In the genomic region with DNA sequence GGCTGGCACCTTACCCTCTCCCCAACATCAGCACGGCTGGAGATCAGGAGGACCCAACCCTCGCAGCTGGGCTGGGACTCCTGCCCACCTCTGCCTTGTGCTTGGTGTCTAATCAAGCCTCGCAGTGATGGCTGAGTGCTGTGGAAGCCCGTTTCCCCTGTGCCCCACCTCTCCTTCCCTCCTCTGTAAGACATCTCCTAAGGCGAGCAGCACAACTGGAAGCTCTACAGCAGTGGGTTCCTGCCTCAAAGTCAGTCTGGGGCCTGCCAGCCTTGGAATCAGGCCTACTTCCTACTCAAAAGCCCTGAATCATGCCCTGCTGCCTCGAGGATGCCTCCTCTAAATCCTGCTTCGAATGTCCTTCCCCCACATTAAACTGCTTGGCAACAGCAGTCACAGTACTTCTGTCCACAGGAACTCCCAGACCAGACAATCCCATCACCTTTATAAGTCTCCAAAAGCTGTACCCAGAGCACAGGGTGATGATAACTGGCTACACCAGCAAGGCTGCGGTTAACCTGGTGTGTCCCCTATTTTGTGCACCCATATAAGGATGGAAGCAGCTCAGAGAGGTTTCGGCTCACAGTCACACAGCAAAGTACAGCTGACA, we compare ENCODE assay signal across 10 mouse cellular contexts. TPM values are rescaled to one million over a fixed set of nuclear protein-coding genes. Genes with fewer than 3 reads are reported as not detected.
DNase-seq lines count a peak whose midpoint lies in the region; ATAC-seq lines count a peak whose summit lies in the region.
"Had no signal": no experiment of that assay in that cellular context is flagged by ENCODE, and none has a peak within 500 bp of the region (broad histone marks: within the 10 kb centered on the region; RNA-seq: fewer than 3 reads in every experiment).

No protein-coding gene starts in this region.

- intact Hi-C loops in heart, postnatal 10 days (cut with DNase I), result no loop called here

- H3K27me3 ChIP-seq in forebrain, embryonic 13.5 days, result peaks cover 8% of the 10 kb centered on the region; the same call in 1 of the 2 replicates
- no peaks in the 10 kb centered on the region for H3K27me3 ChIP-seq in liver, embryonic 16.5 days (ENCODE audit: control insufficient read depth, insufficient read depth, low read depth, low read length)

- DNase-seq in heart, adult 11 months, result peak; percentile 94
- DNase-seq in heart, postnatal 10 days, result no peak
- peak; percentile 60 for DNase-seq in 416B (ENCODE audit: low read depth)
- no peak for DNase-seq in adrenal gland, adult (ENCODE audit: inconsistent age in 2 of 2, low spot score in 1 of 2)
- DNase-seq in gastrocnemius, adult 18-20 months (ENCODE audit: low spot score), result no peak

- peak overlapping the region; percentile 67 for H3K4me3 ChIP-seq in forebrain, embryonic 13.5 days
- no peak overlapping the region for H3K4me3 ChIP-seq in liver, embryonic 16.5 days (ENCODE audit: low read depth, low read length)

- 88% methylated on average over 9 of the region's 9 CpGs for WGBS in forebrain, embryonic 13.5 days
- 62% methylated on average over 9 of the region's 9 CpGs for WGBS in liver, embryonic 16.5 days (ENCODE audit: insufficient replicate concordance)

- H3K9me3 ChIP-seq in forebrain, embryonic 13.5 days (replicated peaks), result no peaks in the 10 kb centered on the region
- no peaks in the 10 kb centered on the region for H3K9me3 ChIP-seq in liver, embryonic 16.5 days (replicated peaks; ENCODE audit: control insufficient read depth, low read length)

- H3K9ac ChIP-seq in forebrain, embryonic 13.5 days, result peak overlapping the region; percentile 86; the same call in 1 of the 2 replicates
- H3K9ac ChIP-seq in liver, embryonic 16.5 days (ENCODE audit: low read depth, low read length), result no peak overlapping the region

- no peaks in the 10 kb centered on the region for H3K36me3 ChIP-seq in forebrain, embryonic 13.5 days (ENCODE audit: poor library complexity, severe bottlenecking)
- no peaks in the 10 kb centered on the region for H3K36me3 ChIP-seq in liver, embryonic 16.5 days (ENCODE audit: control insufficient read depth, insufficient read depth)

- H3K4me1 ChIP-seq in forebrain, embryonic 13.5 days, result peaks cover 17% of the 10 kb centered on the region
- peaks cover 17% of the 10 kb centered on the region for H3K4me1 ChIP-seq in liver, embryonic 16.5 days (ENCODE audit: control insufficient read depth, low read depth, low read length)

- H3K4me2 ChIP-seq in forebrain, embryonic 13.5 days, result peak overlapping the region; percentile 83
- H3K4me2 ChIP-seq in liver, embryonic 16.5 days (ENCODE audit: low read depth, low read length), result peak overlapping the region; percentile 98

- peak overlapping the region; percentile 25; the same call in 1 of the 2 replicates for H3K27ac ChIP-seq in forebrain, embryonic 13.5 days
- 0 out of 2 replicates have a peak overlapping the region, but pooled peaks have one; percentile 21 for H3K27ac ChIP-seq in liver, embryonic 16.5 days (ENCODE audit: low read length)

- ATAC-seq in forebrain, embryonic 13.5 days, result no peak
- ATAC-seq in liver, embryonic 16.5 days (ENCODE audit: low read depth), result no peak
- no peak for ATAC-seq in erythroid progenitor cell, adult 5-6 weeks (replicated peaks; ENCODE audit: low FRiP score, poor library complexity, severe bottlenecking)

RNA-seq across cellular contexts. Expression of a gene that starts 1.2 kb away (rescaled TPM):
- total RNA-seq in heart, postnatal 10 days (2021), result 10 to 100 TPM; 61.2 to 71.2 TPM
- 25.8 and 28.2 TPM in 2 replicates for polyA plus RNA-seq in forebrain, embryonic 13.5 days (2015; fragmentation: Nextera tagmentation; extraction: Ambion mirVana)
- polyA plus RNA-seq in liver, embryonic 16.5 days (2015; fragmentation: Nextera tagmentation; extraction: Ambion mirVana), result 12.2 and 12.6 TPM in 2 replicates
- total RNA-seq in erythroid progenitor cell, adult 5-6 weeks (2015; ENCODE audit: low replicate concordance), result not detected in 2 replicates
- total RNA-seq in erythroid progenitor cell, adult 5-6 weeks (2017; ENCODE audit: low replicate concordance), result 1.4 TPM in 1 of 2 replicates, not detected in the other
- 10 to 100 TPM; 23.8 to 30.1 TPM for total RNA-seq in gastrocnemius, adult 18-20 months (2021)

RNA-seq across cellular contexts. Expression of a gene that starts 1.2 kb away (rescaled TPM):
- total RNA-seq in heart, postnatal 10 days (2021), result 1 to 10 TPM; 1.4 to 1.6 TPM
- 5.4 and 5.7 TPM in 2 replicates for polyA plus RNA-seq in forebrain, embryonic 13.5 days (2015; fragmentation: Nextera tagmentation; extraction: Ambion mirVana)
- polyA plus RNA-seq in liver, embryonic 16.5 days (2015; fragmentation: Nextera tagmentation; extraction: Ambion mirVana), result 0.41 and 0.48 TPM in 2 replicates
- total RNA-seq in erythroid progenitor cell, adult 5-6 weeks (2015; ENCODE audit: low replicate concordance), result not detected in 2 replicates
- 0.90 TPM in 1 of 2 replicates, not detected in the other for total RNA-seq in erythroid progenitor cell, adult 5-6 weeks (2017; ENCODE audit: low replicate concordance)
- under 1 TPM; 0.14 to 0.40 TPM for total RNA-seq in gastrocnemius, adult 18-20 months (2021)

RNA-seq across cellular contexts. Expression of a gene that starts 3.9 kb away (rescaled TPM):
- 100 to 1,000 TPM; 102 to 103 TPM for total RNA-seq in heart, postnatal 10 days (2021)
- 5.5 and 5.7 TPM in 2 replicates for polyA plus RNA-seq in forebrain, embryonic 13.5 days (2015; fragmentation: Nextera tagmentation; extraction: Ambion mirVana)
- polyA plus RNA-seq in liver, embryonic 16.5 days (2015; fragmentation: Nextera tagmentation; extraction: Ambion mirVana), result 0.42 and 0.75 TPM in 2 replicates
- total RNA-seq in erythroid progenitor cell, adult 5-6 weeks (2015; ENCODE audit: low replicate concordance), result 0.42 TPM in 1 of 2 replicates, not detected in the other
- 3.0 TPM in 1 of 2 replicates, not detected in the other for total RNA-seq in erythroid progenitor cell, adult 5-6 weeks (2017; ENCODE audit: low replicate concordance)
- under 1 TPM; 0.82 to 1.00 TPM for total RNA-seq in gastrocnemius, adult 18-20 months (2021)

RNA-seq across cellular contexts. Expression of a gene that starts 6.7 kb away (rescaled TPM):
- not detected for total RNA-seq in heart, postnatal 10 days (2021)
- polyA plus RNA-seq in forebrain, embryonic 13.5 days (2015; fragmentation: Nextera tagmentation; extraction: Ambion mirVana), result not detected in 2 replicates
- 0.09 TPM in 1 of 2 replicates, not detected in the other for polyA plus RNA-seq in liver, embryonic 16.5 days (2015; fragmentation: Nextera tagmentation; extraction: Ambion mirVana)
- not detected in 2 replicates for total RNA-seq in erythroid progenitor cell, adult 5-6 weeks (2015; ENCODE audit: low replicate concordance)
- total RNA-seq in erythroid progenitor cell, adult 5-6 weeks (2017; ENCODE audit: low replicate concordance), result not detected in 2 replicates
- not detected for total RNA-seq in gastrocnemius, adult 18-20 months (2021)
- total RNA-seq: layer of hippocampus, adult 18-20 months had no signal
- polyA plus RNA-seq: CD4-positive, CD25-positive, alpha-beta regulatory T cell, adult 4 months had no signal

RNA-seq across cellular contexts. Expression of a gene that starts 12.9 kb away (rescaled TPM):
- 10 to 100 TPM; 12.8 to 13.4 TPM for total RNA-seq in heart, postnatal 10 days (2021)
- 0.68 and 1.4 TPM in 2 replicates for polyA plus RNA-seq in forebrain, embryonic 13.5 days (2015; fragmentation: Nextera tagmentation; extraction: Ambion mirVana)
- polyA plus RNA-seq in liver, embryonic 16.5 days (2015; fragmentation: Nextera tagmentation; extraction: Ambion mirVana), result 10.5 and 12.4 TPM in 2 replicates
- total RNA-seq in erythroid progenitor cell, adult 5-6 weeks (2015; ENCODE audit: low replicate concordance), result not detected in 2 replicates
- total RNA-seq in erythroid progenitor cell, adult 5-6 weeks (2017; ENCODE audit: low replicate concordance), result not detected in 2 replicates
- 1 to 10 TPM; 1.3 to 2.0 TPM for total RNA-seq in gastrocnemius, adult 18-20 months (2021)

Comparison
In these comparisons a context has a peak if more than half of its experiments do, and no peak if none do; other contexts are left out.
1. DNase-seq: peak in heart, adult 11 months (single experiment) and 416B (single experiment); none in heart, postnatal 10 days (0 of 2), adrenal gland, adult (0 of 2) and gastrocnemius, adult 18-20 months (single experiment).
2. RNA of a gene that starts 1.2 kb away (total RNA-seq): 61.2 to 71.2 TPM in heart, postnatal 10 days and 23.8 to 30.1 TPM in gastrocnemius, adult 18-20 months; 1.4 TPM in erythroid progenitor cell, adult 5-6 weeks; every median in the first group is over 10 times any median in the second.
3. RNA of a gene that starts 3.9 kb away (total RNA-seq): 102 to 103 TPM in heart, postnatal 10 days; 0.42 to 3.0 TPM in erythroid progenitor cell, adult 5-6 weeks and 0.82 to 1.00 TPM in gastrocnemius, adult 18-20 months; every median in the first group is over 10 times any median in the second.